Mouse (Mus musculus): ENCODE measurements around the gene Adra2a. TPM values are rescaled to one million over a fixed set of nuclear protein-coding genes. Genes with fewer than 3 reads are reported as not detected.

Gene Adra2a
- 0.26 TPM in 1 of 2 replicates, not detected in the other for polyA plus RNA-seq (2016; fragmentation: Nextera tagmentation; extraction: Ambion mirVana)

DNA sequence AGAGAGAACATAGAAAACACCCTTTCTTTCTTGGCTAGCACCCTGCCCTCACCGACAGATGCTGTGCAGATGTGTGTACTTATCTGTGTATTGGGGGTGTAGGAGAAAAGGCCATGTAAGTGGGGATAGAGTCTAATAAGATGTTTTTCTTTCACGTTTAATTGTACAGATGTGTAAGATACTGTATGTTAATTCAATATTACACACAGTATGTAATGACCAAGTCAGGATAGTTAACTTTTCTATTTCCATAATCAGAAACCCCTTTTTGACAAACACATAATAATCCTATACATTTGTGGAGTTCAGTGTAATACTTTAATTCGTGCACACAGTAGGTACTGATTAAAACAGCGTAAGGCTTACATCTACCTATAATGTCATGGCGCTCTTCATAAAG is at the start of gene Adra2a:
Adra2a (plus strand) TSS at position 301 of the 400 bp plus-strand sequence.
- peaks cover 48% of the 10 kb centered on the region for H3K27me3 ChIP-seq (ENCODE audit: insufficient read depth, poor library complexity, severe bottlenecking)
- no peaks in the 10 kb centered on the region for H3K36me3 ChIP-seq
- peaks cover 49% of the 10 kb centered on the region for H3K4me1 ChIP-seq
- 64% methylated on average over 5 of the region's 5 CpGs for WGBS
- H3K4me3 ChIP-seq = peak within 1 kb of the TSS; percentile 70
- H3K27ac ChIP-seq = no peak within 1 kb of the TSS
- H3K9me3 ChIP-seq = no peaks in the 10 kb centered on the region
- no peak for DNase-seq (ENCODE audit: low spot score)

DNA sequence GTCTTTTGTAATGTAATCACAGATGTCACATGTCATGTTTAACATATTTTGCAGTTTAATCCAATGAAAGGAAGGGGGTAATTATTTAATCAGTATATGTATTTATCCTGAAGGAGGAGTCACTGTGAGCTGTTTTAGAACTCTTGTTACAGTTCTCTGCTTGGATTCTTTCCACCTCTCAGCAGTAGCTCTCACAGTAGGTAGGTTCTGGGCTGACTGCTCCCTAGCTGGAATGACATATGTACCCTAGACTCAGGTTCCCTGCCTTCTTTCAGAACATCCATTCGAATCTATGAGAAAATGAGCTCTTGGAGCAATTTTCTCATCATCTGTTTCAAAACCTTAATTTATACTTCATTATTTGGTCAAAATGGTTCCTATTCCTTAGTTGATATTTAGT is 49.7 kb upstream of the Adra2a start:
- Histone ChIP-seq H3K27me3 (ENCODE audit: insufficient read depth, poor library complexity, severe bottlenecking) (no peaks in the 10 kb centered on the region), H3K27ac (no peak overlapping the region), H3K4me3 (no peak overlapping the region), H3K9me3 (no peaks in the 10 kb centered on the region), H3K36me3 (peaks cover 8% of the 10 kb centered on the region), H3K4me1 (no peaks in the 10 kb centered on the region)
- WGBS = 91% methylated on average over 1 of the region's 1 CpGs
- no peak for DNase-seq (ENCODE audit: low spot score)

DNA sequence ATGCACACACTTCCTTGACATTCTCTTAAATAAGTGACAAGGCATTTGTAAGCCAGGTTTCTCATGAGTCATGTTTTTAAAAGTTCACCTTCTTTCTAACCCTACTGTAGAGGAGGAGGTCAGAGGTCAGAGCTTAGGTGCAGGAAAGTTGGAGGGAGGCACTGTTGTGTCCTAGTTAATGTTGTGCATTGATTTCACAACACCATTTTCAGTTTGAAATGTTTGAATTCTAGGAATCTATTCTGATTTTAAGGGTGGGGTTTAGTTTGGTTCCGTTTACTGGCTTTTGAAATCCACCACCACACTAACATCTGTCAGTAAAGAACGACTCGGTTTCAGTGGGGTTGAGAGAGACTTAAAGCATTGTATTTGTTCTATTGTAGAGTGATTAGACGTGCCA is 33.0 kb upstream of the Adra2a start:
- DNase-seq (ENCODE audit: low spot score) = no peak
- no peak overlapping the region for H3K4me3 ChIP-seq
- no peaks in the 10 kb centered on the region for H3K9me3 ChIP-seq
- peaks cover 8% of the 10 kb centered on the region for H3K36me3 ChIP-seq
- H3K27ac ChIP-seq = no peak overlapping the region
- H3K27me3 ChIP-seq (ENCODE audit: insufficient read depth, poor library complexity, severe bottlenecking) = no peaks in the 10 kb centered on the region
- WGBS = 76% methylated on average over 4 of the region's 4 CpGs
- 0 out of 2 replicates have a peak, but pooled peaks cover 4% of the 10 kb centered on the region for H3K4me1 ChIP-seq

DNA sequence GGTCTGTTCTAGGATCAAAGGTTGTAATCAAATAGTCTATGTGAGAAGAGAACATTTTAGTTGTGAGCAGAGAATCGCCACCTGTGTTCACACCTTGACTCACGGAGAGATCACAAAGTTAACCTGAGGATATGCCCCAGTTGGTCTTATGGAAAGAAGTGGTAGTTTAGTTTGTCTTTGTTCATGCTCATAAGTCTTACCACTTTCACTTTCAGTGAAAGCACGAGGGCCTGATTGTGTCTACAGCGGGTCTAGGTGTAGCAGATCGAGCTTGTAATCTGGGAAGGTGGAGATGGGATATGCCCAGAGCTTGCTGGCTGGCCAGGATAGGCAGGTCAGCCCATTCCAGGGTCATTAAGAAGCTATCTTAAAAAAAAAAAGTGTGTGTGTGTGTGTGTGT is 29.0 kb upstream of the Adra2a start:
- Histone ChIP-seq H3K4me3 (no peak overlapping the region), H3K27ac (no peak overlapping the region), H3K36me3 (no peaks in the 10 kb centered on the region; the same call in 1 of the 2 replicates), H3K9me3 (no peaks in the 10 kb centered on the region), H3K27me3 (ENCODE audit: insufficient read depth, poor library complexity, severe bottlenecking) (no peaks in the 10 kb centered on the region), H3K4me1 (0 out of 2 replicates have a peak, but pooled peaks cover 2% of the 10 kb centered on the region)
- no peak for DNase-seq (ENCODE audit: low spot score)
- 96% methylated on average over 5 of the region's 5 CpGs for WGBS

DNA sequence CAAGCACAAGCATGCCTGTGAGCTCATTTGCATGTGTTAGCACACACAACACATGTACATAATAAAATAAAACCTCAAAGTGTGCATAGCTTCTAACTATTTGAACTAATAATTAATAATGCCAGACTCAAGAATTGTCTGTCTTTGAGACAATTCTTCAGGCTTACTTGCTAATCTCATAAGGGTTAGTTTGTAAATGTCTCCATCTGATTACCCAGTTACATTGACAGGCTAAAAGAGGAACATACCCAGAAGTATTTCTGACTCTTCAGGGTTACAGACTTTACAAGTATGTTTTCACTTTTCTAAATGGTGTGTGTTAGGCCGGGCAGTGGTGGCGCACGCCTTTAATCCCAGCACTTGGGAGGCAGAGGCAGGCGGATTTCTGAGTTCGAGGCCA is 28.4 kb upstream of the Adra2a start:
- no peak overlapping the region for H3K4me3 ChIP-seq
- 95% methylated on average over 5 of the region's 5 CpGs for WGBS
- H3K9me3 ChIP-seq = no peaks in the 10 kb centered on the region
- no peak overlapping the region for H3K27ac ChIP-seq
- DNase-seq (ENCODE audit: low spot score) = no peak
- no peaks in the 10 kb centered on the region for H3K4me1 ChIP-seq
- no peaks in the 10 kb centered on the region for H3K27me3 ChIP-seq (ENCODE audit: insufficient read depth, poor library complexity, severe bottlenecking)
- H3K36me3 ChIP-seq = no peaks in the 10 kb centered on the region; the same call in 1 of the 2 replicates

DNA sequence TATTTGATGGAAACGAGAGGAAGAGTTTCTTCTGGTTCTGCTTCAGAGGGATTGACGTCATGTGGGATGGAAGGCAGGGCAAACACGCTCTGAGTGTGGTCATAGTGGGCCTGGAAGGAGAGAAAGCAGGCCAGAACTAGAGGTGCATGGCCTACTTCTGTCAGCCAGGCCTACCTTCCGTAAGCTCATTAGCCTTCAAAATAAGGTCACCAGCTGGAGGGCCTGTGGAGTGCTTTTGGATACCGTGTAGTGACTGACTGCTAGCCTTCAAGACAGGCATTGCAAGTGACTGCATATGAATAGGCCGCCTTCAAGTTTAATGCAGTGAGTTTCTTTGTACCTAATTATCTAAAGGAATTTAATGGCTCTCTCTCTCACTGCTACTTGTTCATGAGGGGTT is 8.9 kb upstream of the Adra2a start:
- 90% methylated on average over 6 of the region's 6 CpGs for WGBS
- H3K27ac ChIP-seq = no peak overlapping the region
- no peaks in the 10 kb centered on the region for H3K9me3 ChIP-seq
- no peak overlapping the region for H3K4me3 ChIP-seq
- no peaks in the 10 kb centered on the region for H3K4me1 ChIP-seq
- DNase-seq (ENCODE audit: low spot score) = no peak
- no peaks in the 10 kb centered on the region for H3K27me3 ChIP-seq (ENCODE audit: insufficient read depth, poor library complexity, severe bottlenecking)
- peaks cover 37% of the 10 kb centered on the region for H3K36me3 ChIP-seq

DNA sequence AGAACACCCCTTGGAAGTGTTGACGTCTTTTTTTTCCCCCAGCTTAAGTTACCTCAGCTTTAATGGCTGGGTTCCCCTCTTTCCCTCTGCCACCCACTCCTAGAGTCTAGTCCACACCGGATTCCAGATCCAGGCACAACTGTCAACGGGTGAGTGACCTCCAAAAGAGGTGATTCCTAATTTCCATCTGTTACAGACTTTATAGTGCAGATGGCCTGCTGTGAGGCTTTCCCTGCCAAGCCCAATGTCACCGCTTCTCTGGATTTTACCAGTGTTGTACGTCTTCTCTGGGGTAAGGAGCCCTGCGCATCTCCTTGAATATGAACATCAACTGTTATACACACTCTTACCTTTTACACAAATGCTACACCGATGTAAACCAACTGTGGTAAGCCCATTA is 4.5 kb upstream of the Adra2a start:
- DNase-seq (ENCODE audit: low spot score) = no peak
- Histone ChIP-seq H3K27ac (no peak overlapping the region), H3K36me3 (peaks cover 14% of the 10 kb centered on the region), H3K9me3 (no peaks in the 10 kb centered on the region), H3K4me1 (peaks cover 9% of the 10 kb centered on the region; the same call in 1 of the 2 replicates), H3K27me3 (ENCODE audit: insufficient read depth, poor library complexity, severe bottlenecking) (peaks cover 3% of the 10 kb centered on the region; the same call in 1 of the 2 replicates), H3K4me3 (no peak overlapping the region)
- WGBS = 75% methylated on average over 7 of the region's 7 CpGs

DNA sequence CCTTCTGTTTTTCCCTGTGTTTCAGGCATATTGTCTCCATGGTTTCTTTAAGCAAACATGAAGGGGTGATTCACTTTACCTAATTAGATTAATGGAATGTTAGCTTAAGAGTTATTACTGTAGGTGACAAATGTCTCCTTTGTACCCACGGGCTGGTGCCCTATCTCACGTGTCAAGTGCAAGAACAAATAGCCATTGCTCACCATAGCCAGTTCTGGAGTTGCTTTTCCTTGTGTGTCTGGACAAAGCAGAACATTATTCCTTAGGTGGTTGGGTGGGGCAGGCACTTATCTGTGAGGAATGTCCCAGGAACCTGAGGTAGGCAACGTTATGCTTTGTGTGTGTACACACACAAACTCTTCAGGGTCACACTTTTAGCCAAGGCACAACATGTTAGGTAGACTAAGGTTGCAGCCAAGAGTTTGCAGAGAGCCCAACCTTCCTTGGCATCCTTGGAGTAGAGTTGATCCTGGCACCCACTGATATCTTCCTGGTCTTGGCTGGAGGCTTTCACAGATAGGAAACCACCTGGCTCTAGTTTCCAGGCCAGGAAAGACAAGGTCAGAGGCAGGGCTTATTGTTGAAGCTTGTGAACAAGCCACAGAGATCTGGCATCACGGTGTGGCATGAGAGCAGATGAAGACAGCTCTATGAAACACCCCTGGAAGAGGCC is 3.5 kb upstream of the Adra2a start:
- peaks cover 8% of the 10 kb centered on the region for H3K36me3 ChIP-seq
- WGBS = 50% methylated on average over 4 of the region's 4 CpGs
- H3K27ac ChIP-seq = no peak overlapping the region
- no peak overlapping the region for H3K4me3 ChIP-seq
- H3K9me3 ChIP-seq = no peaks in the 10 kb centered on the region
- no peak for DNase-seq (ENCODE audit: low spot score)
- H3K27me3 ChIP-seq (ENCODE audit: insufficient read depth, poor library complexity, severe bottlenecking) = peaks cover 14% of the 10 kb centered on the region
- peaks cover 19% of the 10 kb centered on the region; the same call in 1 of the 2 replicates for H3K4me1 ChIP-seq

DNA sequence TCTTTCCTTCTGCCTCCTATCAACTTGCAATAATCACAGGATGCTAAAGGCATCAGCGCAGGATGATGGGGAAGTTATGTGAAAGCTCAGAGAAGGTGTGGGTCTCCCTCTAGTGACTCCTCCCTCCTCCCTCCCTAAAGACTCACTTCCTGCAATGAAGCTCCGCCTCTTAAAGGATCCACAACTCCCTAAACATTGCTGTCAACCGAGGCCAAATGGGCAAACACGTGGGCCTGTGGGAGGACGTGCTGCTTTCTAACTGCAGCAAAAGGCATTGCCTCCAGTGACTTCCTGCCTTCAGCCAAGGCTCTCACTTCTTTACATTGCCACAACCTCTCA is 3.0 kb upstream of the Adra2a start:
- 29% methylated on average over 5 of the region's 5 CpGs for WGBS
- DNase-seq (ENCODE audit: low spot score) = no peak

DNA sequence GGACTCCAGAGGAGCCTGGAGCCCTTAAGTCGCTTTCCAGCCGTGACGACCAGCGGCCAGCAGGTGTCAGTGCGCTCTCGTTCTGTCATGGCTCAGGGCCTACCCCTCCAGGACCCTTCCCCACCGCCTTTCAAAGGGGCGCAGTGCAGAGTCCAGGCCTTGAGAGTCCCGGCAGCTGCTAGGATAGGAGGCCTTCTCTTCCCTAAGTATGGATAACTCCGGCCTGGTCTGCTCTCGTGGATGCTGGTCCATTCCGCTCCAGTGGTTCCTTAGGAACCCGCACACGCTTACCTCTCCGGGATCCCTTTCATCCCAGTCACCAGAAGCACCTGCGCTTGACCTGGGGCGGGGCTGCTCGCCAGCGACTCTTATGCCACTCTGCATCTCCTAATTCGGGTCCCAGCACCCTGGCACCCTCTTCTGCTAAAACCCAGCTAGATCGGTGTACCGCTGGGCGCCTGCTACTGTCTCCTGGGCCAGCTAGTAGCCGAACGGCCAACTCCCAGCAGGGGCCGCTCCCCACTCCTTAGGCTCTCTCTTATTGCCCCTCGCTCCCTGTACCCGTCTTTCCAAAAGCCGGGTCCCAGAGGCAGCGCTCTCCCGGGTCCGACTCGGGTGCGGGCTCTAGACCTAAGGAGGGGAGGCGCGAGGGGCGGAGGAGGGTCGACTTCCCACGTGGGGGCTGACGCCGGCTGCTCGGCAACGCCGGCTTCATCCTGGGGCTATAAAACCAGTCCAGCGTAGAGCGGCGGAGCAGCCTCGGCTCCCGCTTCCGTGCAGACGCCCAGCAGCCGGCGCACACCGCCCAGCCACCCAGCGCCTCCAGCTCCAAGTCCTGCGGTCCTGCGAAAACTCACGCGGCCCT is 788 bp downstream of the Adra2a start:
- DNase-seq (ENCODE audit: low spot score) = peak; percentile 81
- Histone ChIP-seq H3K4me3 (peak overlapping the region; percentile 70), H3K9me3 (no peaks in the 10 kb centered on the region), H3K27ac (0 out of 2 replicates have a peak overlapping the region, but pooled peaks have one; percentile 44), H3K27me3 (ENCODE audit: insufficient read depth, poor library complexity, severe bottlenecking) (peaks cover 56% of the 10 kb centered on the region), H3K4me1 (peaks cover 49% of the 10 kb centered on the region), H3K36me3 (no peaks in the 10 kb centered on the region)
- WGBS = under 1% methylated on average over 59 of the region's 59 CpGs

More for the DNA sequence above, 3.0 kb upstream of the Adra2a start:
- peaks cover 6% of the 10 kb centered on the region for H3K36me3 ChIP-seq
- H3K27me3 ChIP-seq (ENCODE audit: insufficient read depth, poor library complexity, severe bottlenecking) = peaks cover 19% of the 10 kb centered on the region
- H3K4me1 ChIP-seq = peaks cover 24% of the 10 kb centered on the region
- no peak overlapping the region for H3K27ac ChIP-seq
- no peaks in the 10 kb centered on the region for H3K9me3 ChIP-seq
- H3K4me3 ChIP-seq = no peak overlapping the region

DNA sequence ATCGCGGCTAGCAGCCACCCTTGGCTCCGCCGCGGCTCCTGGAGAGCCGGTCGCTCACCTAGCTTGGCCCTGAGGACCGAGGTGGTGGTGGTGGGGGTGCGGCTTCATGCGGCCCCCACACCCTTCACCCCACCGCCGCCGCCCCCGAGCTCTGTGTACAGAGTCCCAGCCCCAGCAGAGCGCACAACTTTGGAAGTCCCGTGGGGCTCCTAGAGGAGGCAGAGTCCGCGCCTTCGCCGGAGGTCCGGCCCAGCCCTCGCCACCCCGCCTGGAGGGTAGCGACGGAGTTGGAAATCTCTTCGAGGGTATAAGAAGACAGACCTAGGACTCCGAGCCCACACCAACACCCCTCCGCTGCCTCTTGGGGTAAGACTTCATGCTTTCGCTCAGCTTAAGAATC is 1.5 kb downstream of the Adra2a start:
- Histone ChIP-seq H3K9me3 (no peaks in the 10 kb centered on the region), H3K4me1 (peaks cover 48% of the 10 kb centered on the region), H3K36me3 (no peaks in the 10 kb centered on the region), H3K27ac (0 out of 2 replicates have a peak overlapping the region, but pooled peaks have one; percentile 44), H3K4me3 (peak overlapping the region; percentile 70), H3K27me3 (ENCODE audit: insufficient read depth, poor library complexity, severe bottlenecking) (peaks cover 63% of the 10 kb centered on the region)
- WGBS = 1% methylated on average over 29 of the region's 29 CpGs
- DNase-seq (ENCODE audit: low spot score) = peak; percentile 79

DNA sequence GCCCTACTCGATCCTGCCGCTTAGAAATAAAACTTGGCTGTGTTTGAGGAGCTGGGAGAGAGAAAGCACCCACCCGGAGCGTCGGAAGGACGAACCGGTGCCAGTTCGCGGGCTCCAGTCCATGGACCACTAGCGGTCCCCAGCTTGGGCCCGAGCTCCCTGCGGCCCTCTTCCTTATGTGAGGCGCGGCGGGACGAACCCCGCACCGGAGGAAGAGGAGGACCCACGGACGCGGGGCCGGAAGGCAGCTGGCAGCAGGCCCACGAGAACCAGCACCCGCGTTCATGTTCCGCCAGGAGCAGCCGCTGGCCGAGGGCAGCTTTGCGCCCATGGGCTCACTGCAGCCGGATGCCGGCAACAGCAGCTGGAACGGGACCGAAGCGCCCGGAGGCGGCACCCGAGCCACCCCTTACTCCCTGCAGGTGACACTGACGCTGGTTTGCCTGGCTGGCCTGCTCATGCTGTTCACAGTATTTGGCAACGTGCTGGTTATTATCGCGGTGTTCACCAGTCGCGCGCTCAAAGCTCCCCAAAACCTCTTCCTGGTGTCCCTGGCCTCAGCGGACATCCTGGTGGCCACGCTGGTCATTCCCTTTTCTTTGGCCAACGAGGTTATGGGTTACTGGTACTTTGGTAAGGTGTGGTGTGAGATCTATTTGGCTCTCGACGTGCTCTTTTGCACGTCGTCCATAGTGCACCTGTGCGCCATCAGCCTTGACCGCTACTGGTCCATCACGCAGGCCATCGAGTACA is 2.2 kb downstream of the Adra2a start:
- no peaks in the 10 kb centered on the region for H3K36me3 ChIP-seq
- peak overlapping the region; percentile 57 for H3K27ac ChIP-seq
- peaks cover 68% of the 10 kb centered on the region for H3K27me3 ChIP-seq (ENCODE audit: insufficient read depth, poor library complexity, severe bottlenecking)
- no peaks in the 10 kb centered on the region for H3K9me3 ChIP-seq
- peak overlapping the region; percentile 70 for H3K4me3 ChIP-seq
- WGBS = 3% methylated on average over 55 of the region's 55 CpGs
- peak; percentile 73 for DNase-seq (ENCODE audit: low spot score)
- peaks cover 42% of the 10 kb centered on the region for H3K4me1 ChIP-seq
